Mouse (Mus musculus) heart, postnatal 4 days (tissue): ENCODE data around the gene Rbfox1. TPM values are rescaled to one million over a fixed set of nuclear protein-coding genes. Genes with fewer than 3 reads are reported as not detected.

Experiments used
- DNase-seq: peaks from one replicate; pipeline ENCODE4 v3.0.0; 2021
- total RNA-seq, 2 experiments: library from RNA; stranded (reverse); gene quantifications; 2 replicates each; pipeline ENCODE4 v1.2.3; 2021

The Rbfox1 gene
- total RNA-seq, 2 experiments from 2014 or later: 22.3 to 24.5 TPM

DNA sequence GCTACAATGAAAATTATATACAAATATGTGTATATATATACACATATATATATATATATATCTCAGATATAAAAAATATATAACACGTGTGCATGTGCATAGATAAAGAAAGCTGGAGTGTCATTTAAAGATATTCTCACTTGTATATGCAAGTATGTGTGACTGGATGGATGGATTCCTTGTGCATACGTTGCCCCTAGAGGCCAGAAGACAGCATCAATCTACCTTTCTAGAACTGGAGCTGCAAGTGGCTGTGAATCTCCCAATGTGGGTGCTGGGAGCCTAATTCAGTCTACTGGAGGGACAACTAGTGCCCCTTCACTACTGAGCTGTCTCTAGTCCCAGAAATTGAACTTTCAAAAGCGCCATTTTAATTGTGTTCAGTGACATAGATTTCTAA lies 471.8 kb downstream of the Rbfox1 start:
- no peak for DNase-seq

DNA sequence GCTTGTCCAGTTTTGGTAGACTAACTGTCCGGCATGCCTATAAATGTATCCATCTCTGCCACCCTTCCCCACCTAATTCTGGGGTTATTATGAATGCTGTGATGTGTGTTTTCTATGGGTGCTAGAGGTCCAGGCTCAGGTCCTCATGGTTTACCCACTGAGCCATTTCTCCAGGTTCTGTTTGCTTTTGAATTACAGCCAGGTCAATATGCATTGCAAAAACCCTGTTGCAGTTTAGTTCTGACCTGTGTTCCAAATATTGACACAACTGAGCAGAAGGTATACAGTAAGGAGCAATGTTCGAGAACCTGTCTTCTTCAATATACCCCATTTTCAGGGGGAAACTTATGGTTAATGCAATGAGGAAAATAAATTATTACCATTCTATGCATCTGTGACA lies 480.6 kb downstream of the Rbfox1 start:
- DNase-seq: no peak

DNA sequence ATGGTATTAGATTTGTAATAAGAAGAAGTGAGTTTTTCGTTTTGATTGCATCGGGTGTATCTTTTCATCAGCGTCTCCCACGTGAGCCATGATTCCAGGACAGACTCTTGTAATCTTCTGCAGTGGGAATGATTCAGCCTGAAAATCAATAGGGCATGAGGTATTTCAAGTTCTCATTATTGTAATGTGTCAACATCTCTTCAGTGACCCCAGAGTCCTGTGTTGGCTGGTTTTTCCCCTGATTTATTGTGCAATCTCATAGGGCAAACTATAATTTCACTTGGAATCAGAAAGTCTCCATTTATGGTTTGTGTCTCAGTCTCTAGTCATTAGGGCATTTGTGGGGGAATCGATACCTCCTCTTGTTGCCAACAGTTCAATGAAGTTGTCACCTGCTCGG lies 481.5 kb downstream of the Rbfox1 start:
- no peak for DNase-seq

DNA sequence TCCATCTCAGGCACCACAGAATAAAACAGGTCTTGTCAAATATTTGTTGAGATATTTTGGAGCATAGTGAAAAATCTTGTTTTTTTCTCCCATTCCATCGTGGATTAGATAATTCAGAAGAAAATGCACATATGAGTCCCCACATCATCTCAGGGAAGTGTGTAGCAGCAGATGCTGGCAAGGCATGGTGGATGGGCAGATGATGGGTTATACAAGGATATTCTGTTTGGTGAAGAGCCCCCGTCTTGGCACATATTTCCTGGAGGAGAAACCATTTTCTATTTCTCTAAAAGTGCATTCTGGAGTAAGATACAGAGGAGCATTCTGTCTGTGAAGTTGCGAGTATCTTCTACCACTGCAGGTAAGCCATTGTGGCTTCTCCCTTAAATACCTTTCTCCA lies 495.8 kb downstream of the Rbfox1 start:
- no peak for DNase-seq

DNA sequence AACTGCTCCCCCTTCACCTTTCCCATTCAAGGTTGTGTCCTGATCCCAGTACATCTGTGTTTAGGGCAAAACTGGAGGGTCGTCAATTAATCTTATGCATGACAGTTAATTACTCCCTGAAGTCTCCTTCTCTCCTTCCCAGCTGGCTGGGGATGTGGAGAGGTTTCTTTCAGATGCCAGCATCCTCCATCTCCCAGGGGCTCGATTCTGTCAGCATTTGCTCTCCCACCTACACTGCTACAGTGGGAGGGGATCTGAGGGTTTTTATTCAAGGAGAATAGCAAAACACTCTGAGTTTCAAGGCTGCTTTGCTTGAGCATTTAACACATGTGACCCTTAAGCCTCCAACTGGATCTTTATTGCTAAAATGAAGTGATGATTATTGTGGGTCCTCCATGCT lies 496.4 kb downstream of the Rbfox1 start:
- DNase-seq: no peak

DNA sequence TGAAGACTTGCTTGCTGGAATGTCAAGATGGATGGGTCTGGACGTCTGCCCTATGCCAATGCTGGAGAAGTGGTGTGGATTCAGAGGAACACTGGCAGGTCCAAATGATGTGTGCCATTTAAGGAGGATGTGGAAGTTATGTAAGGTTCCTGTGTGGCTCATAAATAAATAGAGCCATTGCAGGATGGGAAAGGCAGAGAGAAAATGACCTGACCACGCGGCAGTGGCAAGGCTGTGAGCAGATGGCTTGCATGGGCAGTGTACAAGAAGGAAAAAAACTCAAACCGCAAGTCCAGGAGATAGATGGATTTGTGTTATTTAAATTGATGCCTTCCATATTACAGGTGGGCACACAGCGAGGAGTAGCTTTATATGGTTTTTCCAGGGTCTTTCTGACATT lies 497.6 kb downstream of the Rbfox1 start:
- DNase-seq: no peak

DNA sequence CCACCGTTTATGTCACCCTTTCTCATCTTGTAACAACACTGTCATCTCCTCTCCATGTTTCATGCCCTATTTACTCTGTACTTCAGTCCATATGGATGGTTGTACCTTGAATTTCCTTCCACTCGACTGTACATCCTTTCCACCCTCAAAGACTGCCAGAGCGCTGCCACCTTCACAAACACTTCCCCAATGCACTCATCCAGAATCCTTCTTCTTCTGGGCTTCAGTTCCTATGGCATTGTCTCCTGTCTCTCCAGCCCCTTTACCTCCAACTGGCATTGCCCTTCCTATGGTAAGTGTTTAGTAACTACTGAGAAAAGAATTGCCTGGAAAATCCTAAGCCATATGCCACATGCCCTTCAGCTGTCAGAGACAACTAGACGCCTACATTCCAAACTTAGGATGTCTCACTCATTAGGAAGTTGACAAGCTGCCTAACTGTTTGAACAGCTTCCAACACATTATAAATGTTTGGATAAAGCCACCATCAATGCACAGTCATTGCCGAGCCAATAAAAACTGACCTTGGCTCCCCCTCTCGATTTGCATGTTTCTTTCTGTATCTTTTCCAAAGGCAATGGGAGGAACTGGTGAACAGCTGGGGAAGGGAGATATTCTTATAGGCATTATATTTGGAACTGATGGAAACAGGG lies 505.2 kb downstream of the Rbfox1 start:
- DNase-seq: no peak

DNA sequence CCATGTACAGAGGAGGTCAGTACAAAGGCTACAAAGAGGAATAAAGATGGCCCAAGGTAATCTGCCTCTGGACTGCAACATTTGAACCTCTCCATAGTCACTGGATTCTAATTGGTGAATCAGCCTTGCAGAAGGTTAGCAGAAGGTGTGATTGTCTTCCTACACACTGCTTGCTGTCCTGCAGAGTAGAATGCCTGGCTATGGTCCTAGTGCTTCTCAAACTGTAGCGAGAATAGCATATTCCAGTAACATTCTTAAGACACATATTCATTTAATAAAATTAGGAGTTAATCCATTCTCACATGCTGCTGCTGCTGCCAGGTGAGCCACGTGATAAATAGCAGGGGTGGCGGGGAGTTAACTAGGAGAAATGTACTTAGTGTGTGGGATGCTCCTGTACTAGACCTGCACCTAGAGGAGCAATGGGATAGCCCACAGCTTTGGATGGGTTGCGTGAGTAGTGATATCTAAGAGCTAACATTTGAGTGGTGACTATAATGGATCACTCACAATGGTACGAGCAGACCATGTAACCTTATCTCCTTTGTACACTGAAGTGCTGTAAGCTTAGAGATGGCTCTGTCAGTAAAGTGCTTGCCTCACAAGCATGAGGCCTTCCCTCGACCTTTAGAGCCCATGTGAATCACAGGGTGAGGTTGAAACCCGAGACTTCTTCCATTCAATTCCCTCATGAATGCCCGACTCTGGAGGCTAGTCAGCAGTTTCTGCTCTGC lies 511.7 kb downstream of the Rbfox1 start:
- DNase-seq: no peak

DNA sequence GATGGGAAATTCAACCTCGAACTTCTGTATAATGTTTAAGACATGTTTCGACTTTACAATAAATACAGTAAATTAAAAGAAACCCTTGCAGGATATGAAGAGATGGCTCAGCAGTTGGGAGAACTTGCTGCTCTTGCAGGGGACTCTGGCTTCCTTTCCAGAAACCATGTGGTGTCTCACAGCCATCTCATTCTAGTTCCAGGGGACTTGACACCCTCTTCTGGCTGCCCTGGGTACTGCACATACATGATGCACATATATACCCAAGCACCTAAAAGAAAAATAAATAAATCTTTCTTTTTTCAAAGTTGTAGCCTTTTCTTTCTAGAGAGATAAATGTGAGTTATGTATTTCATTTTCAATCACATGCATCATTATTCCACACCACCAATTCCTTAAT lies 512.5 kb downstream of the Rbfox1 start:
- no peak for DNase-seq

DNA sequence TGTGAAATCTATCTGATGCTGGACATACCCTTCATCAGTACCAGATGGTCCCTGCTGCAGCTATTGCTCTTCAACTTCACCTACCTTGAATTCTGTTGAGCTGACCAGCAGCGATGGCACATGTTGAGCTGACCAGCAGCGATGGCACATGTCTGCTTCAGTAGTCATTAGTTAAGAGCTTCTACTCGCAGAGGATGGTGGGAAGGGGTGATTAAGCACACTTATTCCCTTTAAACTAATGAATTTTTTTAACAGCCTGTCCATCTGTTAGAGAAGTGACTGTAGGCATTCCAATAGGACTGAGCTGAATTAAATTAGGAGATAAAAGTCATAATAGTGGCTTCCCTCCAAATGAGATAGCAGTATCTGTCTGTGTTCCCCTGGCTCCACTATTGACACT lies 517.7 kb downstream of the Rbfox1 start:
- no peak for DNase-seq

DNA sequence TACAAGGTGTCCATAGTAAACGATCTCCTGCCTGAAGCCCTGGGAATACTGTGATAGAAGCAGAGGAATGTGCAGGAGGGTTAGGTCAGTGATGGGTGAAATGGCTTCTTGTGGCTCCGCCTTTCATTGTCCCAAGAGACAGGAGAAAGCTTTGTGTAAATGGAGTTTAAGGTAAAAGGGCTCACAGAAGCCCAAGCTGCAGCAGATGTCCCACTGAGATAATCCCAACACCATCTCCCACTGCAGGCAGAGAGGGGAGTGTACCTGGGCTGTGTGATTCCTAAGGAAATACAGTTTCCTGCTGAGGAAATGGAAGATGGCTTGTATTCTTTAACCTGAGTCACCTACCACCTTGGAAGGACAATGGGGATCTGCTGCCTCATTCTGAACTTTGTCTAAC lies 529.7 kb downstream of the Rbfox1 start:
- no peak for DNase-seq

DNA sequence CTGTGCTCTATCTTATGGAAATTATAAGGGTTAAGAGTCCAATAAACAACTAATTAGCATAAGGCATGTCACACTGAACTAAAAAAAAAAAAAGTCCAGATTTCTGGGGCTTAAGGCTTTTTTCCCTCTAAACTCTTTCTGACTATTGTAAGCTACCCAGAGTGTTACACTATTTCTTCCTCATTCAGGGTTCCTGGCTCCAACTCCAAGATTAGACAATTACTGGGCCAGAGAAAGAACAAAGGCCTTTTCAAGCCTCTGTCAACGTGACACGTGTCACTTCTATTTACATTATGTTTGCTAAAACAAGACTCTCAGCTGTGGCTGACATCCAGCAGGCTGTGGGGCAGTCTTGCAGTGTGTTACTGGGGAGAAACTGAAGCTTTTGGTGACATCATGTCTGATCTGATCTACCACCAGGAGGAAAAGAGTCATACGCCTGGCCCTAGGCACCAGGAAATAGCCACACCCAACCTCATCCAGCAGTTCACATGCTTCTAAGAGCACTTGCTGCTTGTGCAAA lies 536.5 kb downstream of the Rbfox1 start:
- DNase-seq: no peak

DNA sequence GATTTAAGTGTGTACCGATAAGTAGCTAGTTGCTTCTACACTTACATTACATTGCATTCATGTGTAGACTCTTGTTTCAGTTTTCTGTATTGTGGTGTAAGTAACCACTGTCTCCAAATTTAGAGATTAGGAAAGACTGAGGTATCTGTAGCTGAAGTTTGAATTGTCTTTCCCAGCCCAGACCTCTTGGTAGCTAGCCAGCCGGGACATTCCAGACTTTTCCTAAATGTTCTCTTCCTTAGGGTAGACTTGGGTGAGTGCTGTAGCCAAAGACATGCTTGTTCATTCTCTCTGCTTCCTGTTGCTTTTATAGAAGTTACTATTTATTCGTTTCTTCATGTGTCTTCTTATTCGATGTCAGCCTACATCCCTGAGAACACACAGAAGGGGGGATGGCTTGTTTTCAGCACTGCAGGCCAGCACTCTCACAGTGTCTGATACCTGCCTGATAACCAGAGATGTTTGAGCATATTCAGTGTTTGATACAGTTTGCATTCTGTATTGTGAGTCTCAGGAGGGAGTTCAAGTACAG lies 538.8 kb downstream of the Rbfox1 start:
- no peak for DNase-seq

DNA sequence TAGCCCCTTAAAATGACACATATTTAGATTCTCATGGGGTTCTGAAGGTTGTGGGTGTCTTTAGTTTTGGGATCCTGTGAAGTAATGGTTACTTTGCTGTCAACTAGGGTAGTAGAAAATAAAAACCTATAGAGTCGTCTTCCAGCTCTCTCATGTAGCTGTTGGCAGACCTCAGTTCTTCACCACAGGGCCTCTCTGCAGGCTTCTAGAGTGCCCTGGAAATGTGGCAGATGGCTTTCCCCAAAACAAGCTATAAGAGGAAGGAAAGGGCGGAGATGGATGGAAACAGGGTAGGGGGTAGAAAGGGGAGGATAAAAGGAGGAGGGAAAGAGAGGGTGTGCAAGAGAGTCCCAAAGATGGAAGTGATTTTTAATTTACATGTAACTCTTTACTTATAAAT lies 539.6 kb downstream of the Rbfox1 start:
- no peak for DNase-seq

DNA sequence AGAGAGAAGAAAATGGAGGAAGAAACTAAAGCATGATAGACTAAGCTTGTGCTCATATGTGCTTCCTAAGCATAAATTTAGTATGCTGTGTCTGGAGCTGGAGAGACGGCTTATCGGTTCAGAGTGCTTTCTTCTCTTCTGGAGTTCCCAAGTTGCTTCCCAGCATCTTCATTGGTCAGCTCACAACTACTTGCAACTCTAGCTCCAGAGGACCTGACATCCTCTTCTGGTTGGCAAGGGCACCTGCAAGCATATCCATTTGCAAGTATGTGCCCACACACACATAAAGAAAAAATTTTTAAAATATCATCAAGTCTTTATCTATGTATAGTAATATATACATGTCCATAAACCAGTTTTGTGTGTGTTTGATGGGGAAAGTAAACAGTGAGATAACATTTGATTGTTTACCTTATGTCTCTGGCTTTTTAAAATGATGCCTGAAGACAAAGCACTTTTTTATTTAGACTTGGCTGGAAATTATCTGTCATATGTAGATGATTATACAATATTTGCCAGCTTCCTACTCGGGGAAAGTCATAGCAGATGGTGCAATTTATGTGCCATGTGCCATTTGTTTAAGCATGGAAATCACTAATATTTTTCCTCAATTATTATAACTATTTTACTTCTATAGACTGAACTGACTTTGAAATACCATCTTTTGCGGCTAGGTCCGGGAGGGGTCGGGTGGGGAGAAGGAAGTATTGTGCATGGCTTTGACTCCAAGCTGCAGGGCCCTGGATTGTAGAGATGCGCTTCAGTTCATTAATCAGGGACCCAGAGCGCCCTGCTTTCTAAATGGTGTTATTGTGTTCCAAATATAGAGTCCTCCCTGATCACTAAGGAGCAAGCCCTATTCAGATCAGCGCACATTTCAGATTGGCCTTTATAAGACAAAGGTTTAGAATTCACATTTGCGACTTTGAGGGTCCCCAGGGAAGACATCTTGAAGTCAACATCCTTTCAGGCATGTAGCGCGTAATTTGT lies 542.4 kb downstream of the Rbfox1 start:
- no peak for DNase-seq

DNA sequence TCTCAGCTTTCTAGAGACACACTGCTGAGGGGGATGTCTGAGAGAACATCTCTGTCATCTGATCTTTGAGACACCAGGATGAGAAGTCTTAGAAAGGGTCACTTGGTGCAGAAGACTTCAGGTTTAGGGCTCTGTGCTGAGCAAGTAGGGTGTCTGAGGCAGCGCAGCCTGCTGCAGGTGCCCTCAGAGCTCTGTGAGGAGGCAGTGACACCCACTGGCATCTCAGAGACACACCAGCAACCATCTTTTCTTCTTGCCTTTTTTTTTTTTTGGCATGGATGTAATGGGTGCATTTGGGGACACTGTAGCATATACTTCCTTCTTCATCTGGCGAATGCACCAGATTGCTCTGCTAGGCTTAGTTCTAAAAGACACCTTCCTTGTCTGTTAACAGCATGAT lies 545.8 kb downstream of the Rbfox1 start:
- no peak for DNase-seq

DNA sequence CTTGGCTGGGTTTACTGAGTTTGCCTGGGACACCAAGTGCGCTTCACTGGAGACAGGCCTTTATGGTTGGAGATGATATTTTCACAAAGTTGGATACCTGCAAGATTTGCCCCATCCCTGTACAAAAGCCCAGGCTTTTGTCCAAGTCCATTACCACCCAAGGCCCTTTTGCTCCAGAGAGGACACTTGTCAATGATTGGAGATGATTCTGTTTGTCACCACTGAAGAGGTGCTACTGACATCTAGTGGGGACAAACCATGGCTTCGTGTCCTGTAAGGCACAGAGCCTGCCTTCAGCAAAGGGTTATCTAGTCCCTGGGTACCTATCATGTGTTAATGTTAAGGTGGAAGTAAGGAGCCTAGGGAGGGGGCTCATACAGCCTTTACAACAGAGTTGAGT lies 551.3 kb downstream of the Rbfox1 start:
- no peak for DNase-seq

DNA sequence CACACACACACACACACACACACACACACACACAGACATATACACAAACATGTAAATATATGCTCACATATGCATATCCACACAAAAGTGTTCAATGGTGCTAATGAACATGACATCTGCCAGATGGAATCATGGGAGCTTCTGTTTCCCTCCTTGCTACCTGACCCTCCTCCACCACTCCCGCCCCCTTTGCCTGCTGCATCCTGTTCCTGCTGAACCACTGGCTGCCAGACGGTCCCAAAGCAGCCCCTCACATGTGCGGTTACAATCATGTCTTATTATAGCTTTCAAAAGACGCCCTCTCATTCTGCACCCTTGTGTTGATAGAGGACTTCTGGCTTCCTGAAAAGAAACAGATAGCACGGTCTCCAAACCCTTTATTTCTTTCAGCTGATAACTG lies 563.1 kb downstream of the Rbfox1 start:
- DNase-seq: peak; percentile 11

DNA sequence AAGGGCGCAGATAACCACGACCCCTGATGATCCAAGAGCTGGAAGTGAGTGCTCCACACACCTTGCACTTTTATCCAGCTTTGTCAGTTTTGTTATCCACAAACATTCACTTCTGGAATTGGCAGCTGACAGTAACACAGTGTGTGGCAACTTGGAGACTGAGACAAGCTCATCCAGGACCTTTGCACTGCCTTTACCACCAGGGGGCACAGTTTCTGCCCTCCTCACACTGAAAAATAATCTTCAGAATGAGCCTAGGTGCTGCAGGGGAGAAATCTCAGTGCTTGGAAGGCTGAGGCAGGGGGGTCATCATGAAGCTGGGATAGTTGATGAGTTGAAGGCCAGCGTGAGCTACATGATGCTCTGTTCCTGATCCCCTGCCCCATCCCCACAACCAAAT lies 570.2 kb downstream of the Rbfox1 start:
- no peak for DNase-seq

DNA sequence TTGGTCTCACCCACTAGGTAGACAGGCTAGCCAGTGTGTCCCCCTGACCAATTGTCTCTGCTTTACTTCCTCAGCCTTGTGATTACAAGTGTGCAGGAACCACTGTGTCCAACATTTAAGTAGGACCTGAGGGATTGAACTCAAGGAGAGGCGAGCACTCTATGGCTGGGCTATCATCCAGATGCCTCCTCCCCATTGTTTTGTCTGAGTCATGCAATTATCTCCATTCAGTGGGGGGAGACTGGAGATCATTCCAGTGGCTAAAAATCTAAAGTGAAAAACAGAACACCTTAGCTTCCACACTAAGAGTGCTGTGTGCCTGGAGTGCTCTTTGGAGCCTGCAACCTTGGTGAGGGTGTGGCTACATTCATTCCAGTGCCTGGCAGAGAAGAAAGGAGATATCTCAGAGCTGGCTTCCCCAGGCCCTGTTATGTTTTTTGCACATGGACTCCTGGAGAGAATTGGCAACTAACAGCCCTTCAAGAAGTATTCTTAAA lies 594.0 kb downstream of the Rbfox1 start:
- no peak for DNase-seq

DNA sequence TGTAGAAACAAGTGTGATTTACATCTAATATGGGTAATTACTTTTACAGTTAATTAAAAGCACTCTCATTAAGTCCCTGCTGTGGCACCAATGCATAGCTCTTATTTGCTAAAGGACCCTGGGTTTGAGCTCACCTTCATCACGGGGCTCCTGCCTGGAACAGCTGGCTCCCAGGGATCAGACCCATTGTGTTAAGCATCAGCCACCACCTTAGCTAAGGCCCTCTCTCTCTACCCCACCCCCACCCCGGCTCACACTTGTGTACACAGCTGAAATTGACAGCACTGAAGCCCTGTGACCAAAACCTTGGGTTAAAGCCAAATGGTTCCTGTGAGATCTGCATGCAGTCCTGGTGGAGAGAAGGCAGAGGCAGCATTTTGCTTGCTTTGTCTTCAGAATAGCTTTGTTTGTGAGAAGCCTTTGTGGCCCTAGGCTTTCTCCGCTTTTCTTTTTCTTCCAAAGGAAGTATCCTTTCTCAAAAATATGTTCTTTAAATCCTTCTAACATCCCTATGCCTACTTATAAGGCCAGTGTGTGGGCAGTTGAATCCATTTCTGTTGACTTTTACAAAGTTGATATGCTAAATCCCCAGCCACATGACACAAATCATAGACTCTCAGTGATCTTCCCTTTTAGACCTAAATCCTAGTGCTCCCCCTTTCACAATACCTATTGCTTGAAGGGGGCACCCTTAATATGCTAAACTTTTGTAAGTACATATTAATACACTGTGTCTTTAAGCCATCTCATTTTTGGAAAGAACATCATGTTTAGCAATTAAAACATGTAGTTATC lies 594.7 kb downstream of the Rbfox1 start:
- no peak for DNase-seq

DNA sequence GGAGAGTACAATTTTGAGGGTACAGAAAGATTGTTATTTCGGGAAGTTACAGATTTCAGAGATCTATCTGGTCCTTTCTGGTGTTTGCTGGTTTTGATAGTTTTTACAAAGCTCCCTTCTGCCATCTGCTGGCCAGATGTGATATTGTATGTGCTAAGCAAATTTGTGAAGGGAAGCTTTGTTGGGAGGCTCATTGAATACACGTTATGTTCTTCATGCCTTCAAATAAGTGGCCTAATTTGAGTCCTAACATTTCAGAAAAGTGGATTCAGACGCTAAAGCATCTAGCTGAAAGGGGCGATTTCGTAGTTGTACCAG lies 595.2 kb downstream of the Rbfox1 start:
- DNase-seq: peak; percentile 65
